Mouse (Mus musculus): ENCODE data around the gene Gm20388. TPM values are rescaled to one million over a fixed set of nuclear protein-coding genes. Genes with fewer than 3 reads are reported as not detected.

The Gm20388 gene
- total and polyA plus RNA-seq, 2 experiments from 2014 or later: 51.3 TPM; not detected in 1

- peaks cover 6% of the 10 kb centered on the region; the same call in 1 of the 2 replicates for H3K9me3 ChIP-seq (ENCODE audit: low read length)
- H3K27ac ChIP-seq (ENCODE audit: low read depth, low read length): no peak overlapping the region
- no peak overlapping the region for H3K4me2 ChIP-seq (ENCODE audit: low read depth)
- H3K27me3 ChIP-seq (ENCODE audit: insufficient read depth, low read length): no peaks in the 10 kb centered on the region
- H3K36me3 ChIP-seq (ENCODE audit: insufficient read depth): no peaks in the 10 kb centered on the region
- ATAC-seq: peak; percentile 58; the same call in 1 of the 2 replicates
- TF ChIP-seq CTCF (IDR thresholded peaks at IDR 0.05; ENCODE audit: low read depth): no peak
- 38% methylated on average over 17 of the region's 17 CpGs for WGBS
- peak; percentile 38 for DNase-seq
- H3K4me3 ChIP-seq (ENCODE audit: low read depth, low read length): no peak overlapping the region
- H3K4me1 ChIP-seq (ENCODE audit: insufficient read depth): no peaks in the 10 kb centered on the region
- H3K9ac ChIP-seq: no peak overlapping the region
These were observed 1092.4 kb downstream of the Gm20388 start for GRCm38 (mm10) chr8:121002871-121003539.

- H3K9me3 ChIP-seq (ENCODE audit: low read length): peaks cover 6% of the 10 kb centered on the region; the same call in 1 of the 2 replicates
- WGBS: 61% methylated on average over 2 of the region's 2 CpGs
- no peaks in the 10 kb centered on the region for H3K27me3 ChIP-seq (ENCODE audit: insufficient read depth, low read length)
- no peaks in the 10 kb centered on the region for H3K4me1 ChIP-seq (ENCODE audit: insufficient read depth)
- ATAC-seq (no peak), DNase-seq (no peak)
- H3K4me3 ChIP-seq (ENCODE audit: low read depth, low read length): no peak overlapping the region
- H3K27ac ChIP-seq (ENCODE audit: low read depth, low read length): no peak overlapping the region
- H3K9ac ChIP-seq: no peak overlapping the region
- no peaks in the 10 kb centered on the region for H3K36me3 ChIP-seq (ENCODE audit: insufficient read depth)
- H3K4me2 ChIP-seq (ENCODE audit: low read depth): no peak overlapping the region
- TF ChIP-seq CTCF (IDR thresholded peaks at IDR 0.05; ENCODE audit: low read depth): no peak
These were observed 1093.0 kb downstream of the Gm20388 start for GRCm38 (mm10) chr8:121003639-121004038.

- TF ChIP-seq CTCF (IDR thresholded peaks at IDR 0.05; ENCODE audit: low read depth): no peak
- H3K4me1 ChIP-seq (ENCODE audit: insufficient read depth): no peaks in the 10 kb centered on the region
- H3K9me3 ChIP-seq (ENCODE audit: low read length): no peaks in the 10 kb centered on the region
- ATAC-seq (no peak), DNase-seq (no peak)
- 44% methylated on average over 6 of the region's 6 CpGs for WGBS
- no peaks in the 10 kb centered on the region for H3K36me3 ChIP-seq (ENCODE audit: insufficient read depth)
- no peak overlapping the region for H3K27ac ChIP-seq (ENCODE audit: low read depth, low read length)
- no peaks in the 10 kb centered on the region for H3K27me3 ChIP-seq (ENCODE audit: insufficient read depth, low read length)
- H3K4me3 ChIP-seq (ENCODE audit: low read depth, low read length): no peak overlapping the region
- no peak overlapping the region for H3K4me2 ChIP-seq (ENCODE audit: low read depth)
- no peak overlapping the region for H3K9ac ChIP-seq
These were observed 1102.7 kb downstream of the Gm20388 start for GRCm38 (mm10) chr8:121013318-121013717.

GRCm38 (mm10) chr8:121016621-121017020 lies 1106.0 kb downstream of the Gm20388 start:
- no peak for TF ChIP-seq CTCF (IDR thresholded peaks at IDR 0.05; ENCODE audit: low read depth)
- no peaks in the 10 kb centered on the region for H3K27me3 ChIP-seq (ENCODE audit: insufficient read depth, low read length)
- no peak overlapping the region for H3K27ac ChIP-seq (ENCODE audit: low read depth, low read length)
- ATAC-seq (no peak), DNase-seq (no peak)
- no peaks in the 10 kb centered on the region for H3K9me3 ChIP-seq (ENCODE audit: low read length)
- H3K4me1 ChIP-seq (ENCODE audit: insufficient read depth): no peaks in the 10 kb centered on the region
- no peak overlapping the region for H3K4me2 ChIP-seq (ENCODE audit: low read depth)
- no peaks in the 10 kb centered on the region for H3K36me3 ChIP-seq (ENCODE audit: insufficient read depth)
- WGBS: 86% methylated on average over 17 of the region's 17 CpGs
- no peak overlapping the region for H3K9ac ChIP-seq
- H3K4me3 ChIP-seq (ENCODE audit: low read depth, low read length): no peak overlapping the region

GRCm38 (mm10) chr8:121018236-121018635 lies 1107.6 kb downstream of the Gm20388 start:
- TF ChIP-seq CTCF (IDR thresholded peaks at IDR 0.05; ENCODE audit: low read depth): no peak
- no peaks in the 10 kb centered on the region for H3K27me3 ChIP-seq (ENCODE audit: insufficient read depth, low read length)
- H3K4me1 ChIP-seq (ENCODE audit: insufficient read depth): no peaks in the 10 kb centered on the region
- H3K36me3 ChIP-seq (ENCODE audit: insufficient read depth): no peaks in the 10 kb centered on the region
- no peaks in the 10 kb centered on the region for H3K9me3 ChIP-seq (ENCODE audit: low read length)
- no peak overlapping the region for H3K27ac ChIP-seq (ENCODE audit: low read depth, low read length)
- ATAC-seq: no peak
- no peak overlapping the region for H3K4me2 ChIP-seq (ENCODE audit: low read depth)
- H3K4me3 ChIP-seq (ENCODE audit: low read depth, low read length): no peak overlapping the region
- 79% methylated on average over 10 of the region's 10 CpGs for WGBS
- no peak for DNase-seq
- H3K9ac ChIP-seq: no peak overlapping the region

GRCm38 (mm10) chr8:121021488-121021887 lies 1110.8 kb downstream of the Gm20388 start:
- H3K27ac ChIP-seq (ENCODE audit: low read depth, low read length): no peak overlapping the region
- H3K9me3 ChIP-seq (ENCODE audit: low read length): no peaks in the 10 kb centered on the region
- WGBS: 44% methylated on average over 12 of the region's 12 CpGs
- no peaks in the 10 kb centered on the region for H3K27me3 ChIP-seq (ENCODE audit: insufficient read depth, low read length)
- no peak for TF ChIP-seq CTCF (IDR thresholded peaks at IDR 0.05; ENCODE audit: low read depth)
- H3K36me3 ChIP-seq (ENCODE audit: insufficient read depth): no peaks in the 10 kb centered on the region
- H3K9ac ChIP-seq: no peak overlapping the region
- no peak for DNase-seq
- no peak overlapping the region for H3K4me3 ChIP-seq (ENCODE audit: low read depth, low read length)
- no peak for ATAC-seq
- no peaks in the 10 kb centered on the region for H3K4me1 ChIP-seq (ENCODE audit: insufficient read depth)
- no peak overlapping the region for H3K4me2 ChIP-seq (ENCODE audit: low read depth)

GRCm38 (mm10) chr8:121023003-121023402 lies 1112.4 kb downstream of the Gm20388 start:
- Histone ChIP-seq H3K27ac (ENCODE audit: low read depth, low read length) (no peak overlapping the region), H3K9me3 (ENCODE audit: low read length) (no peaks in the 10 kb centered on the region), H3K36me3 (ENCODE audit: insufficient read depth) (no peaks in the 10 kb centered on the region), H3K9ac (no peak overlapping the region), H3K4me2 (ENCODE audit: low read depth) (no peak overlapping the region), H3K4me3 (ENCODE audit: low read depth, low read length) (no peak overlapping the region), H3K4me1 (ENCODE audit: insufficient read depth) (no peaks in the 10 kb centered on the region), H3K27me3 (ENCODE audit: insufficient read depth, low read length) (no peaks in the 10 kb centered on the region)
- DNase-seq (no peak), ATAC-seq (no peak)
- TF ChIP-seq CTCF (IDR thresholded peaks at IDR 0.05; ENCODE audit: low read depth): no peak
- WGBS: 91% methylated on average over 4 of the region's 4 CpGs

Measured in forebrain, postnatal 0 days (tissue).